Mouse (Mus musculus): ENCODE data around the gene Zfp729a. TPM values are rescaled to one million over a fixed set of nuclear protein-coding genes. Genes with fewer than 3 reads are reported as not detected.

Zfp729a gene
- polyA plus RNA-seq (2014; fragmentation: Illumina TruSeq; extraction: RNeasy Lipid Tissue Mini Kit (QIAGEN cat#74804); ENCODE audit: low read depth, low replicate concordance) = 4.5 TPM

GRCm38 (mm10) chr13:67637294-67638007 lies at the start of gene Zfp729a, which contains the start of gene Gm49345:
Gene Zfp729a (minus strand): TSS chr13:67637791.
Gene Gm49345 (minus strand): TSS chr13:67637769.

DNA sequence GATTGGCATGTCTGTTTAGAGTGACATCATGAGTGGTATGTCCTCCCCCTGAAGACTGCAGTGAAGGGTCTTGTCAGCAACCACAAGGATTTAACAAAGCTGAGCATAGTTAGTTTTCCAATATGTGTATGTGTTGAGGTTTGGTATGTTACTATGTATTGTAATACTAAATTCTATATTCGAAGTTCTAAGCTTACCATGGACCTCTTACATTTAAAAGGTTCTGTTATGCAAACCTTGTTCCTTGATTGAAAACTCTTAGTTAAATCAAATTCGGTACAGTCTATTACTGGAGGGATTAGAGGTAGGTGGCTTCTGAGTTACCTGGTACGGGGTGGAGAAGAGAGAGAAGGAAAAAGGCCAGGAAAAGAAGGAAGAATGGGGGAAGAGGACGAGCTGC lies 49.4 kb upstream of the Zfp729a start, which contains the start of gene Zfp738:
TSS of gene Zfp738 (minus strand) at position 101 of the 400 bp plus-strand sequence.

DNA sequence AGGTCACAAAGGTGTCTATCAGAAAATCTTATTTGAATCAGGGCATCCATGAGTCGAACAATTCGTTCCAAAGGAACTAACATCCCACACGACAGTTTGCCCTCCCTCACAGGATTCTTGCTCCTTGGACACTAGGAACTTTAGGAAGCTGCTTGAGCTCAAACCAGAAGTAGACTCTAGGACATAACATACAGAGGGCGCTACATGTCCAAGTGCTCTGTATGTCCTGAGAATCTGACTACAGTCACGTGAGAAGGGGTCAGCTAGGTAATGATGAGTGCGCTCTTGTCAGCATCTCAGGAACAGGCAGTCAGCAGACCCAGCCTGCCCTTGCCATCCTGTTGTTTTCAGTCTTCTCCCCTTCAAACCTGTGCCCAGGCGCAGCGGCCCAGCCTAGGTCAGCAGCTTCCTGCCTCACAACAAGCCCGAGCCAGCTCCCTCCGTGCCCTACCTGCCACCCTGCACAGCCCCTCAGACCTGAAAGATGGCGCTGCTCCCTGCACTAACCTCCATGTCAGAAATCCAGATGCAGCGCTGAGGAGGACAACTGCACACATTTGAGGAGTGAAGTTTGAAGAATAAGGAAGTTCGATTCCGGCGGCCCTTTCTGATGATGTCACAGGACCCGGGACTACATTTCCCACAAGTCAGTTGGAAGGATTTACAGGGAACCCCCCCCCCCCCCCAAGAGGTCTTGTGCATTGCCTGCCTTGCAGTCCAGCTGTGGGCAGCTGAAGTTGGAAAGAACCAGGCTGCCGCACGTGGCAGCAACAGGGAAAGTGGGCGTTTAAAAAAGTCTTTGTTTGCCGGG lies 28.3 kb downstream of the Zfp729a start, which contains the start of gene Zfp729b:
TSS of gene Zfp729b (minus strand) at position 642 of the 811 bp plus-strand sequence.

Other genes with a start within 250 kb of the Zfp729a start
- 2.6 TPM for gene Zfp429, start 238.0 kb downstream of the Zfp729a start, polyA plus RNA-seq (2014; fragmentation: Illumina TruSeq; extraction: RNeasy Lipid Tissue Mini Kit (QIAGEN cat#74804); ENCODE audit: low read depth, low replicate concordance)
- 1.3 TPM for gene Zfp459, start 216.4 kb downstream of the Zfp729a start, polyA plus RNA-seq (2014; fragmentation: Illumina TruSeq; extraction: RNeasy Lipid Tissue Mini Kit (QIAGEN cat#74804); ENCODE audit: low read depth, low replicate concordance)
- gene Zfp874a, start 186.2 kb downstream of the Zfp729a start, polyA plus RNA-seq (2014; fragmentation: Illumina TruSeq; extraction: RNeasy Lipid Tissue Mini Kit (QIAGEN cat#74804); ENCODE audit: low read depth, low replicate concordance) = 8.6 TPM
- 4.4 TPM for gene Zfp874b, start 153.5 kb downstream of the Zfp729a start, polyA plus RNA-seq (2014; fragmentation: Illumina TruSeq; extraction: RNeasy Lipid Tissue Mini Kit (QIAGEN cat#74804); ENCODE audit: low read depth, low replicate concordance)
- gene Zfp58, start 137.2 kb downstream of the Zfp729a start, polyA plus RNA-seq (2014; fragmentation: Illumina TruSeq; extraction: RNeasy Lipid Tissue Mini Kit (QIAGEN cat#74804); ENCODE audit: low read depth, low replicate concordance) = 52.5 TPM
- not detected for gene Gm26965, start 111.6 kb downstream of the Zfp729a start, polyA plus RNA-seq (2014; fragmentation: Illumina TruSeq; extraction: RNeasy Lipid Tissue Mini Kit (QIAGEN cat#74804); ENCODE audit: low read depth, low replicate concordance)
- gene Zfp87, start 111.6 kb downstream of the Zfp729a start, polyA plus RNA-seq (2014; fragmentation: Illumina TruSeq; extraction: RNeasy Lipid Tissue Mini Kit (QIAGEN cat#74804); ENCODE audit: low read depth, low replicate concordance) = 31.5 TPM
- gene Zfp748, start 84.0 kb downstream of the Zfp729a start, polyA plus RNA-seq (2014; fragmentation: Illumina TruSeq; extraction: RNeasy Lipid Tissue Mini Kit (QIAGEN cat#74804); ENCODE audit: low read depth, low replicate concordance) = 32.6 TPM
- gene Zfp729b, start 28.1 kb downstream of the Zfp729a start, polyA plus RNA-seq (2014; fragmentation: Illumina TruSeq; extraction: RNeasy Lipid Tissue Mini Kit (QIAGEN cat#74804); ENCODE audit: low read depth, low replicate concordance) = 11.3 TPM
- gene Gm49345, start within 50 bp of the Zfp729a start, polyA plus RNA-seq (2014; fragmentation: Illumina TruSeq; extraction: RNeasy Lipid Tissue Mini Kit (QIAGEN cat#74804); ENCODE audit: low read depth, low replicate concordance) = not detected
- gene Zfp738, start 49.3 kb upstream of the Zfp729a start, polyA plus RNA-seq (2014; fragmentation: Illumina TruSeq; extraction: RNeasy Lipid Tissue Mini Kit (QIAGEN cat#74804); ENCODE audit: low read depth, low replicate concordance) = 11.4 TPM
- 19.5 TPM for gene Zfp65, start 91.4 kb upstream of the Zfp729a start, polyA plus RNA-seq (2014; fragmentation: Illumina TruSeq; extraction: RNeasy Lipid Tissue Mini Kit (QIAGEN cat#74804); ENCODE audit: low read depth, low replicate concordance)
- 9.0 TPM for gene Zfp85, start 117.4 kb upstream of the Zfp729a start, polyA plus RNA-seq (2014; fragmentation: Illumina TruSeq; extraction: RNeasy Lipid Tissue Mini Kit (QIAGEN cat#74804); ENCODE audit: low read depth, low replicate concordance)
- gene Zfp493, start 141.9 kb upstream of the Zfp729a start, polyA plus RNA-seq (2014; fragmentation: Illumina TruSeq; extraction: RNeasy Lipid Tissue Mini Kit (QIAGEN cat#74804); ENCODE audit: low read depth, low replicate concordance) = 1.4 TPM
- 8.8 TPM for gene Zfp273, start 175.9 kb upstream of the Zfp729a start, polyA plus RNA-seq (2014; fragmentation: Illumina TruSeq; extraction: RNeasy Lipid Tissue Mini Kit (QIAGEN cat#74804); ENCODE audit: low read depth, low replicate concordance)
- 10.7 TPM for gene Gm10037, start 193.3 kb upstream of the Zfp729a start, polyA plus RNA-seq (2014; fragmentation: Illumina TruSeq; extraction: RNeasy Lipid Tissue Mini Kit (QIAGEN cat#74804); ENCODE audit: low read depth, low replicate concordance)
- 37.1 TPM for gene BC048507, start 225.5 kb upstream of the Zfp729a start, polyA plus RNA-seq (2014; fragmentation: Illumina TruSeq; extraction: RNeasy Lipid Tissue Mini Kit (QIAGEN cat#74804); ENCODE audit: low read depth, low replicate concordance)

Data from testis, adult 10 weeks (tissue).